Mouse (Mus musculus): ENCODE measurements around the gene Ncf1.

Gene Ncf1

DNA sequence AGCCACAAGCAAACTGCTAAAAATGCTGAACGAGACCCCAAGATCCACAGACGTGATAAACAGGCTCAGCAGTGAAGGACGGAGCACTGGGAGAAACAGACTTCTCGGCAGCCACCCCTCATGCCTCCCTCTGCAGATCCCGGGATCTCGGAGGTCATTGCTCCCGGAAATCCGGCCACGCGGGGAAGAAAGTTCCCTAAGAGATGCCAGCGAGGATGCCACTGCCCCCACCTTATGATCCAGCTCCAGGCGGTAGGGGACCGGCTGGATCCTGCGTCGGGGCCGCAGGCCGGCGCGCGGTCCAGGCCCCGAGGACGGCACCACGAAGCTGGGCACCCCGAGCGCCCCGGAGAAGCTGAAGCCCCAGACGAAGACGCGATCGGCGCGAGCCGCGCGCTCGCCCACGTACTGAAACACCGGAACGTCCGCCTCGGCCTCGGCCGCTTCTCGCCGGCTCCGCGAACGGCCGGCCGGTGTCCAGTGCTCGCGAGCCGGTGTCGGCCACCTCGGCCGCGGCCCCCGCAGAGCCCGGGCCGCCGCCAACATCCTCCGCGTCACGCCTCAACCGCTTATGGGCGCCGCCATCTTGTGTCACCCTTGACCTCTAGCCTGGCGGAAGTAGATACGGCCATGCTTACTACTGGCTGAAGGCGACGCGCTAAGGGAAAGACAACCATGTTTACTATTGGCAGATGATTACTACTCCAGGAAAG lies 53.1 kb downstream of the Ncf1 start, which contains the start of gene Rcc1l:
Rcc1l (minus strand) TSS at position 606 of the 713 bp plus-strand sequence.
- in situ Hi-C loops (cut with MboI; ENCODE audit: low pct_unique_long_range_greater_than_20kb in 1 of 2, low sequenced_read_pairs in 2 of 2, unreplicated experiment in 1 of 2): loop anchor here in 1 of 2 experiments (5.0 kb wide), 1 partner anchor 166 kb away; no protein-coding TSS in a partner anchor

DNA sequence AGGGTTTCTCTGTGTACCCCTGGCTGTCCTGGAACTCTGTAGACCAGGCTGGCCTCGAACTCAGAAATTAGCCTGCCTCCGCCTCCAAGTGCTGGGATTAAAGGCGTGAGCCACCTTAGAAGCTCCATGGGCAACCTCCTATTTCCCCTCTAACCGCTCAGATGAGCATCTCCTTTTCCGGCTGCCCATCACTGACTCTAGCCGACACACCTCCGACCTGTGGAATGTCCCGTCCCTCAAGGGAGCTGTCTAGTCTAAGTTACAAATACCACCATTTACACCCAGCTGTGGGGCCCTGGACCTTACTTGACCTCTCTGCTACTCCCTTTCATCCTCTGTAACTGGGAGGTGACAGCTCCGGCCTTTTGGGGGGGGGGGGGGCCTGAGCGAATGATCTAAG lies 53.7 kb downstream of the Ncf1 start:
- in situ Hi-C loops (cut with MboI; ENCODE audit: low pct_unique_long_range_greater_than_20kb in 1 of 2, low sequenced_read_pairs in 2 of 2, unreplicated experiment in 1 of 2): loop anchor here in 1 of 2 experiments (5.0 kb wide), 1 partner anchor 167 kb away; no protein-coding TSS in a partner anchor

DNA sequence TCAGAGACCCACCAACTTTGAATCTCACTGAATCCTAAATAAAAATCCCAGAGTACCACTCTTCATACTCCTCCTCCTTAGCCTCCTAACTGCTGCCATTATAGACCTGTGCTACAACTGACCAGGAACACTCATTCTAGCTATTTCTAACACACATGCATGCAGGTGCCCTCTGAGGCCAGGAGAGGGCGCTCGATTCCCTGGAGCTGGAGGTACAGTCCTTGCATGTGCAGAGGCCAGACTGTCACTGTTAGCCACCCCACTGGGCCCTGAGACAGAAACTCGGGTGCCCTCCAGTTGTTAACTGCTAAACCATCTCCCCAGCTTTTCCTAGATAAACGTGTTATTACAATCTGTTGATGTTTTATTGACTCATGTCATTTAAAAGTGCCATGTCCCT lies 56.2 kb downstream of the Ncf1 start:
- in situ Hi-C loops (cut with MboI; ENCODE audit: low pct_unique_long_range_greater_than_20kb in 1 of 2, low sequenced_read_pairs in 2 of 2, unreplicated experiment in 1 of 2): no loop called here

DNA sequence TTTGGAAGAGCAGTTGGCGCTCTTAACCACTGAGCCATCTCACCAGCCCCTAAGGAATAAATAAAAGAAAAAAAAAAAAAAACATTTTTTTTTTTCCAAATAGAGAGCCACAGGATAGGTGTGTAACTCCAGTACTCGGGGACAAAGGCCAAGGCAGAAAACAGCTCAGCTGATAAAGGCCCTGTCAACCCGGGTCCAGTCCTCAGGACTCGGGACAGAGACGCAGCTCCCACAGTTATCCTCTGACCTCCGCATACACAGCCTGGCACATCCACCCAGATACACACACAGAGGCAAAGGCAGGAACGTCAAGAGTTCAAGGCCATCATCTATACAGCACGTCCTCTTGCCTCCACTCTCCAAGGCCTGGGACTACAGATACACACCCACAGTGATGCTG lies 59.3 kb downstream of the Ncf1 start:
- in situ Hi-C loops (cut with MboI; ENCODE audit: low pct_unique_long_range_greater_than_20kb in 1 of 2, low sequenced_read_pairs in 2 of 2, unreplicated experiment in 1 of 2): no loop called here

All from mouse embryonic stem cell (cell line).